Mouse (Mus musculus) megakaryocyte, embryonic 14.5 days (primary cell): ENCODE results near the gene Zdhhc13.

ENCODE experiments used
- FLI1 ChIP-seq: IDR thresholded peaks from 2 replicates; pipeline ENCODE4 v1.6.1; 2012; ENCODE audit warnings: low read length, inconsistent platforms, mixed read lengths
- GATA1 ChIP-seq: IDR thresholded peaks from 3 replicates; pipeline ENCODE4 v1.6.1; 2012; ENCODE audit warnings: mixed read lengths, low read length, inconsistent platforms, borderline replicate concordance

- TF ChIP-seq GATA1 = no peak
- TF ChIP-seq FLI1 = no peak
Measured at GRCm38 (mm10) chr7:48779110-48779509, 9.7 kb upstream of the Zdhhc13 start.
